Mouse (Mus musculus): ENCODE results near the gene Sec61a2. TPM values are rescaled to one million over a fixed set of nuclear protein-coding genes. Genes with fewer than 3 reads are reported as not detected.
A peak's percentile ranks its signal among the peaks of the same experiment; 100 is the strongest.

Gene Sec61a2
- polyA plus RNA-seq, 1 experiment from 2014 or later, result 119 TPM

DNA sequence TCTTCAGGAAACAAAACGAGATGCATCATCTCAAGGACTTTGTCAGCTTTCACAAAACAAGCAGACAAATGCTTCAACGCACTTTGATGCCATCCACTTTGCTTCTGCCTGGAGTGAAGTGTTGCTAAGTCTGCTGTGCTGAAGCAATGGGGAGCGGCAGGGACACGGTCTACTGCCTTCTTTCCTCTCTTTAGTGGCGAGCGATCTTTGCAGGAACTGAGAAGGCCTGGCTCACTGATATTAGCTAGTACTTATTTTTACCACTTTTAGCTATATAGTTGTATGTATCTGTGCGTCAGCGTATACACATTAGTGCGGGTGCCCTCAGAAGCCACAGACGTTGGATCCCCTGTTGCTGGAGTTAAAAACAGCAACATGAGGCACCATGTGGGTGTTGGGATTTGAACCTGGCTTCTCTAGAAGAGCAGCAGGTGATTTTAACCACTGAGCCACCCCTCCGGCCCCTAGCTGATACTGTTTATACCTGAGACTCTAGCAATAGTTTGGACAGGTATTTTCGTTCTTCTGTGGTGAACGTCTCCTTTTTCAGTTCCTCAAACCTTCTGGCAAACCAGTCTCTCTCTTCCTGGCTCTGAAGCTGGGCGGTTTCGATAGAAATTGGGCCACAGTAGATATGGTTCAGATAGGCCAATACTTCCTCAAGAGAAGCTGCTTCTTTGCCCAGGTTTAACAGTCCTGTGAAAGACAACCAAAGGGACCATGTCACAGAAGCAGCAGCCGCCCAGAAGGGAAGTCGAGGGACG is 35.2 kb upstream of the Sec61a2 start:
- H3K4me2 ChIP-seq (replicated peaks), result no peak overlapping the region
- H3K27ac ChIP-seq, result no peak overlapping the region
- no peaks in the 10 kb centered on the region for H3K9me3 ChIP-seq
- 93% methylated on average over 18 of the region's 18 CpGs for WGBS
- H3K4me3 ChIP-seq, result no peak overlapping the region
- peaks cover 44% of the 10 kb centered on the region for H3K36me3 ChIP-seq
- H3K4me1 ChIP-seq, result no peaks in the 10 kb centered on the region
- H3K9ac ChIP-seq, result no peak overlapping the region
- ATAC-seq (ENCODE audit: low FRiP score, low read depth), result no peak
- no peaks in the 10 kb centered on the region for H3K27me3 ChIP-seq

DNA sequence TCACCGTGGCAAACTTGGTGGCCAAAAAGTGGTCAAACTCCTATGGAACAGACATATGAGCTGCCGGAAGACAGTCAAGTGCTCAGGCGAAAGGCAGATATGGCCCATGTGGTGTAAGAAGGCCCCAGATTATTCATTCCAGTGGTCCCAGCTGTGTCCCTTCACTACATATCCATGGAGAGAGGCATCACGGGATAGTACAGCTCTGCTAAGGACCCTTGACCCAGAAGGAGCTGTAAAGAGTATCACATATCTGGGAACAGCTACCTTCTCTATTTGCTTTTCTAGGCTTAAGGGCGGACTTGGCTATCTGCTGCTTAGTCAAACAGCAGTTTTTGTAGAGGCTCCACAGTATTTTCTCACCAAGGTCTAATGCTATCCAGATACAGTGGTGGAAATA is 34.6 kb upstream of the Sec61a2 start:
- no peaks in the 10 kb centered on the region for H3K4me1 ChIP-seq
- no peak overlapping the region for H3K4me3 ChIP-seq
- WGBS, result 87% methylated on average over 5 of the region's 5 CpGs
- ATAC-seq (ENCODE audit: low FRiP score, low read depth), result no peak
- no peak overlapping the region for H3K27ac ChIP-seq
- H3K9me3 ChIP-seq, result no peaks in the 10 kb centered on the region
- no peak overlapping the region for H3K9ac ChIP-seq
- H3K4me2 ChIP-seq (replicated peaks), result no peak overlapping the region
- H3K36me3 ChIP-seq, result peaks cover 44% of the 10 kb centered on the region
- no peaks in the 10 kb centered on the region for H3K27me3 ChIP-seq

DNA sequence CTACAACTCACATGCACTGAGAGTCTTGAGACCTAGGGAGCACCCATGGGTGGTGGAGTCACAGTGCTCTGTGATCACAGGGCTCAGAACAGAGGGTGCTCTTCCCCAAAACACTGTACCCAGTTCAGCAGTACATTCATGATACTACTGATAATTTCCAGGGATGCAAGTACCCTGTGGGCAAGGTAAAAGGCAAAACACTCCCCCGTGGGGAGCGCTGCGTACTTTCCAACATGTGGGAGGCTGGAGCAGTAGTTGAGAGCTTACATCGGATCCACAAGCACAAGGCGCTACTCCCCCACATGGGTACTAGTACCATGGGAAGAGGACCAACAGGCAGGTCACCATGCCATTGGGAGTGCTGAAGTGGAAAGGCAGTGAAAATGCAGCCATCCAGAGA is 32.2 kb upstream of the Sec61a2 start:
- Histone ChIP-seq H3K9me3 (no peaks in the 10 kb centered on the region), H3K4me3 (no peak overlapping the region), H3K4me1 (0 out of 2 replicates have a peak, but pooled peaks cover 3% of the 10 kb centered on the region), H3K4me2 (replicated peaks) (no peak overlapping the region), H3K9ac (no peak overlapping the region), H3K27me3 (no peaks in the 10 kb centered on the region), H3K36me3 (peaks cover 44% of the 10 kb centered on the region), H3K27ac (no peak overlapping the region)
- WGBS, result 94% methylated on average over 5 of the region's 5 CpGs
- no peak for ATAC-seq (ENCODE audit: low FRiP score, low read depth)

DNA sequence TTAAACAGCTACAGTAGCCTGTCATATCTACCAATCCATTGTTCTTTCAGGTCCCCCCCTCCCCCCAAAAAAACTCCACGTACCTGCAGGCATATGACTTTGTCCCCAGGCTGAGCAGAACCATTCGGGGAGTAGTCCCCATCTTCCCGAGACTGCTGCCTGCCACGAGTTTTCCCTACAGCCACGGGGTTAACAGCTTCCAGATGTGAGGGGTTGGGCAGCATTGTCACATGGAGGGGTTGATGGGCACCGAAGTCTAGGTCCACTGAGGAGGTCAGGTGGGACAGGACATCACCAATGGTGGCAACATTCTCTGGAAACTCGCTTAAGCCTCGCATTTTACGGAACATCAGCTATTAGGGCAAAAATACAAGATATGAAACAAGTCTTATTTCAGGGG is 28.6 kb upstream of the Sec61a2 start:
- Histone ChIP-seq H3K4me2 (replicated peaks) (no peak overlapping the region), H3K9ac (no peak overlapping the region), H3K4me3 (no peak overlapping the region), H3K36me3 (peaks cover 44% of the 10 kb centered on the region), H3K4me1 (0 out of 2 replicates have a peak, but pooled peaks cover 3% of the 10 kb centered on the region), H3K9me3 (no peaks in the 10 kb centered on the region), H3K27me3 (no peaks in the 10 kb centered on the region), H3K27ac (no peak overlapping the region)
- ATAC-seq (ENCODE audit: low FRiP score, low read depth), result no peak
- 38% methylated on average over 9 of the region's 9 CpGs for WGBS

DNA sequence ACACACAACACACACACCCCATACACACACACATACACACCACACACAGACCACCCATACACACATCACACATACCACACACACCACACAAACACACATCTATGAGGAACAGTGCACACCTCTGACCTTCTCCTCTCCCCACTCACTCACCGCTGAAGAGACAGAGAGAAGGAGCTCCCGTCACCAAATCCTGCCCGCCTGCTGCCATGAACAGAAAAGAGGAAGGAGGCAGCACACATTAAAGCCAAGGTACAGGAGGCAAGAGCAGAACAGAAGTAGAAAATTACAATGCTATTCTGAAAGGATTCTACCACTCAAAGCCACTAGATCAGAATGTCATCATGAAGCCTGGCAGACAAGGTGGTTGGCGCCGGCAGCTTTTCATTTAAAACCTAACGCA is 27.6 kb upstream of the Sec61a2 start:
- Histone ChIP-seq H3K4me1 (0 out of 2 replicates have a peak, but pooled peaks cover 3% of the 10 kb centered on the region), H3K27ac (no peak overlapping the region), H3K4me2 (replicated peaks) (no peak overlapping the region), H3K4me3 (no peak overlapping the region), H3K9ac (no peak overlapping the region), H3K9me3 (no peaks in the 10 kb centered on the region), H3K27me3 (no peaks in the 10 kb centered on the region), H3K36me3 (peaks cover 38% of the 10 kb centered on the region)
- 94% methylated on average over 6 of the region's 6 CpGs for WGBS
- no peak for ATAC-seq (ENCODE audit: low FRiP score, low read depth)

DNA sequence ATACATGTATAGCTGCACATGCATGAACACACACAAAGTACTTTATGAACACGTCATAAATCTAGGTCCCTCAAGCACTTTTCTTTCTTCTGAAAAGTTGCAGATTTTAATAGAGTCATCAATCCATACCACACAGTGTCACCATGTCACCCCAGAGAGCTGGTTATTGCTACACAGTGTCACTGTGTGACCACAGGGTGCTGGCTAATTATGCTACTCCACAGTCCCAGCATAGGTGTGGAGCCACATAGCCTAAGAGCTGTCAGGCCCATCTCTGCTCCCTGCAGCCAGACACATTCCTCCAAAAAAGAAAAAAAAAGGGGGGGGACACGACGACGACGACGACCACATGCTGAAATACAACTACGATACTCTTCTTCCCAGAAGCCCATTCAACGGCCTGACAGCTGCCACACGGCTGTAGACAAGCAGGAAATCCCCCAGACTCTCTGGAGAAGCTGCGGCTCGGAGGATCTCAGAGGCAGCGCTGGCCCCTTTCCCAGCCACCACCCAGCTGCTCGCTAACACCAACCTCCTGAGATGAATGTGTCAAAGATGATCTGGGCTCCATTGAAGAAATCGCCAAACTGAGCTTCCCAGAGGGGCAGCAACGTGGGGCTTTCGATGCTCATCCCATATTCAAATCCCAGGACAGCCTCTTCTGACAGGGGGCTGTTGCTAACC is 16.2 kb upstream of the Sec61a2 start:
- Histone ChIP-seq H3K36me3 (peaks cover 37% of the 10 kb centered on the region), H3K27me3 (no peaks in the 10 kb centered on the region), H3K9ac (no peak overlapping the region), H3K4me3 (no peak overlapping the region), H3K4me2 (replicated peaks) (no peak overlapping the region), H3K4me1 (no peaks in the 10 kb centered on the region), H3K9me3 (no peaks in the 10 kb centered on the region), H3K27ac (no peak overlapping the region)
- 75% methylated on average over 16 of the region's 16 CpGs for WGBS
- ATAC-seq (ENCODE audit: low FRiP score, low read depth), result no peak; the same call in 1 of the 2 replicates

DNA sequence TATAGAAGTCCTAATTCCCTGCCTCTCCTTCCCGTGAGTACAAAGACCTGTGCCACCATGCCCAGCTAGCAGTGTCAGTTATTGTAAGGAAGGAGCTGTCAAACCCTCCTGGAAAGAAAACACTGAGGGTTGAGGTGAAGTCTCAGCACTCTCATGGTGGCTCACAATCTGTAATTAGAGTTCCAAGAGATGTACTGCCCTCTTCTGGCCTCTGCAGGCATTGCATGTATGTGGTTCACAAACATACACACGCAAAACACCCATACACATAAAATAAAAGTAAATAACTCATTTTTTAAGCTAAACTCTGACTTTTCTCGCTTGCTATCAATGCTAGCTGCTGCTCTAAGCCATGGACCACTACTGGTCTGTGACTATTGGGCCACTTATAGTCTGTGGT is 11.4 kb upstream of the Sec61a2 start:
- no peaks in the 10 kb centered on the region for H3K27me3 ChIP-seq
- H3K4me1 ChIP-seq, result no peaks in the 10 kb centered on the region
- H3K9ac ChIP-seq, result no peak overlapping the region
- WGBS, result 57% methylated on average over 3 of the region's 3 CpGs
- peaks cover 45% of the 10 kb centered on the region for H3K36me3 ChIP-seq
- no peaks in the 10 kb centered on the region for H3K9me3 ChIP-seq
- H3K27ac ChIP-seq, result no peak overlapping the region
- no peak for ATAC-seq (ENCODE audit: low FRiP score, low read depth)
- no peak overlapping the region for H3K4me3 ChIP-seq
- H3K4me2 ChIP-seq (replicated peaks), result no peak overlapping the region

DNA sequence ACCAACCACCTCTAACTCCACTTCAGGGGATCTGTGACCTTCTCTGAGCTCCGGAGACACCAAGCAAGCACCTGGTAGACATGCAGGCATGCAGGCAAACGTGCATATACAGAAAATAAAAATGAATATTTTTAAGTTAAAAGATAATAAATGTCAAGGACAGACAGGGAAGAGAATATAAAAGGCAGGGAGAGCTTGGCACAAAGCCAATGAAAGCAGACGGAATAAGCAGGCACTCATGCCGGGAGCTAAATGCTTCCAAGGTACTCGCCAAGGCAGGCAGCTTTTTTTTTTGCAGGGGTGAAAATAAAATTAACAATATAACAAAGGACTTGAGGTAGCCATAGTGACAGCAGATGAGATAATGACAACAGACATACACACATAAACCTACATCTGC is 10.9 kb upstream of the Sec61a2 start:
- Histone ChIP-seq H3K9ac (no peak overlapping the region), H3K4me1 (no peaks in the 10 kb centered on the region), H3K27me3 (no peaks in the 10 kb centered on the region), H3K4me3 (no peak overlapping the region), H3K9me3 (no peaks in the 10 kb centered on the region), H3K27ac (no peak overlapping the region), H3K36me3 (peaks cover 44% of the 10 kb centered on the region), H3K4me2 (replicated peaks) (no peak overlapping the region)
- ATAC-seq (ENCODE audit: low FRiP score, low read depth), result no peak
- WGBS, result 34% methylated on average over 5 of the region's 5 CpGs

DNA sequence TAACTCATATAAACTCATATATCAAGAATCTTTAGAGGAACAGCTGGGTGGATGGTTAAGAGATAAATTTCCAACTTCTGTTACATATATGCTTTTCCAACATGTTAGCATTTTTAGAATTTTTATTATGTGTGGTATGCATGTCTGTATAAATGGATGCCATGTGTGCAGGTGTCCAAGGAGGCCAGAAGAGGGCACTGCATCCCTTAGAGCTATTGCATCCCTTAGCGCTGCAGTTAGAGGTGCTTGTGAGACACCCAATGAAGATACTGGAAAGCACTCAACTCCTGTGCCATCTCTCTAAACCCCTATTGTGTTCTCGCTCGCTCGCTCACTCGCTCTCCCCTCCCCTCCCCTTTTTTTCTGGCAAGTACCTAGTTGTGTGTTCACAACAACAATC is 4.9 kb upstream of the Sec61a2 start:
- Histone ChIP-seq H3K4me3 (no peak overlapping the region), H3K9me3 (no peaks in the 10 kb centered on the region), H3K9ac (no peak overlapping the region), H3K4me1 (no peaks in the 10 kb centered on the region), H3K36me3 (peaks cover 36% of the 10 kb centered on the region), H3K27me3 (no peaks in the 10 kb centered on the region), H3K4me2 (replicated peaks) (no peak overlapping the region), H3K27ac (no peak overlapping the region)
- 68% methylated on average over 5 of the region's 5 CpGs for WGBS
- no peak for ATAC-seq (ENCODE audit: low FRiP score, low read depth)

DNA sequence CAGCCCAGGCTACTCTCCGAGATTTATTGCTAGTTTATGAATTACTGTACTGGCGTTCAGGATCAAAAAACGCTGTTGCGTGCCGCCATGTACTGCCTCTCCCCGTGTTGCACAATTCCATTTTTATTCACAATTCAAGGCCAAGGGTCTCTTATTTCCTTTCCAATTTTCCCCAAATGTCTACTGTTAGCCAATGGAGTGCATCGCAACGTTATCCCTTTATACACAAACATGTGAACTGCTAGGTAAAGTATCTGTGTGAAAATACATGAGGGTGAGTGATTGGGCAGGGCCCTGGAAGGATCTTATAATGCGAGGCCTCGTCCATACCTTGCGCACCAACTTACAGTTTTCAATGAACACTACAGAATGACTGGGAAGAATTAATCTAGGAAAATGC is 936 bp downstream of the Sec61a2 start:
- H3K36me3 ChIP-seq, result peaks cover 34% of the 10 kb centered on the region
- WGBS, result 21% methylated on average over 11 of the region's 11 CpGs
- no peaks in the 10 kb centered on the region for H3K9me3 ChIP-seq
- peak overlapping the region; percentile 73 for H3K4me2 ChIP-seq (replicated peaks)
- H3K27me3 ChIP-seq, result no peaks in the 10 kb centered on the region
- peak overlapping the region; percentile 91 for H3K9ac ChIP-seq
- no peak overlapping the region for H3K27ac ChIP-seq
- ATAC-seq (ENCODE audit: low FRiP score, low read depth), result no peak
- peaks cover 11% of the 10 kb centered on the region for H3K4me1 ChIP-seq
- peak overlapping the region; percentile 85 for H3K4me3 ChIP-seq

DNA sequence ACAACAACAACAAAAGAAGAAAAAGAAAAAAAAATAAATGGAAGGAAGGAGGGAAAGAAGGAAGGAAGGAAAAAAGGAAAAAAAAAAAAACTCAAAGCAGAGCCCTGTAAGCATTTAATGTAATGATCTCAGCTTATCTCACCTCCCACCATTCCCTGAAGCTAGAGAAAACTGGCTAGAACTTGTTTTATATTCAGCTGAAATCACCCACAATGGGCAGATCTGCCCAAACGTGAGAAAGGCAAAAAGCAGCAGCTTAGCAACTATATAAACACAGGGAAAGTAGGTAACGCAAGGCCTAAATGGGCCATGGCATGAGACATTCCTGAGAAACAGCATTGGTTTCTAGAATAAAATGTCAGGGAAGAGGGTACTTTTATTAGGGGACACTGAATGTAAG is 5.8 kb downstream of the Sec61a2 start:
- Histone ChIP-seq H3K9me3 (no peaks in the 10 kb centered on the region), H3K4me1 (peaks cover 11% of the 10 kb centered on the region), H3K27ac (no peak overlapping the region), H3K4me2 (replicated peaks) (no peak overlapping the region), H3K36me3 (peaks cover 58% of the 10 kb centered on the region), H3K4me3 (no peak overlapping the region), H3K27me3 (no peaks in the 10 kb centered on the region), H3K9ac (no peak overlapping the region)
- no peak for ATAC-seq (ENCODE audit: low FRiP score, low read depth)
- WGBS, result 62% methylated on average over 2 of the region's 2 CpGs

DNA sequence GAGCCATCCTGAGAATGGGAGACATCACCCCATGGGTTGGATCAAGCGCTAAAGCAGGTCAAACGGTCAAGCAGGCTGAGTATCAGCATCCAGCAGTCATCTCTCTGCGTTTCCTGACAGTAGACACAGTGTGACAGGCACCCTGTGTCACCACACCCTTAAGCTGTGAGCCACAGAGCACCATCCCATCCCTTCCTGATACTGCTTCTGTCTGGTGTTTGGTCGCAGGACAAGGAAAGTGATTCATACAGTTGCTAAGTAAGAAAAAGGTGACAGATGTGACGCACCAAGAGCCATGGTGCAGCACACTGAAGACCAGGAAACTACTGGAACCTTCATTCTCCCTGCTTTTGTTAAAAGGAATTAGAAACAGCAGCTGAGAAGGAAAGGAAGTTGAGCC is 6.4 kb downstream of the Sec61a2 start:
- Histone ChIP-seq H3K27ac (no peak overlapping the region), H3K36me3 (peaks cover 61% of the 10 kb centered on the region), H3K9ac (no peak overlapping the region), H3K4me2 (replicated peaks) (no peak overlapping the region), H3K9me3 (no peaks in the 10 kb centered on the region), H3K27me3 (no peaks in the 10 kb centered on the region), H3K4me1 (peaks cover 7% of the 10 kb centered on the region), H3K4me3 (no peak overlapping the region)
- 84% methylated on average over 5 of the region's 5 CpGs for WGBS
- ATAC-seq (ENCODE audit: low FRiP score, low read depth), result no peak

Data from limb, embryonic 13.5 days (tissue).